Mouse (Mus musculus) thymus, postnatal 25 days (tissue): ENCODE results near the gene Pigu.

ENCODE experiments used
- DNase-seq: peaks from one replicate; pipeline ENCODE4 v3.0.0; 2022

The Pigu gene

GRCm38 (mm10) chr2:155357686-155358399 lies 613 bp upstream of the Pigu start:
- DNase-seq: peak; percentile 10

- no peak for DNase-seq
These were observed 2.8 kb downstream of the Pigu start for GRCm38 (mm10) chr2:155354402-155354801.

- no peak for DNase-seq
These were observed 10.6 kb downstream of the Pigu start for GRCm38 (mm10) chr2:155346670-155347069.

- no peak for DNase-seq
These were observed 17.1 kb downstream of the Pigu start for GRCm38 (mm10) chr2:155340166-155340565.

GRCm38 (mm10) chr2:155336254-155336653 lies 21.0 kb downstream of the Pigu start:
- DNase-seq: no peak

GRCm38 (mm10) chr2:155335231-155335630 lies 22.0 kb downstream of the Pigu start:
- DNase-seq: no peak

- DNase-seq: no peak
These were observed 23.8 kb downstream of the Pigu start for GRCm38 (mm10) chr2:155333421-155333820.

- DNase-seq: no peak
These were observed 25.9 kb downstream of the Pigu start for GRCm38 (mm10) chr2:155331351-155331750.

GRCm38 (mm10) chr2:155330811-155331210 lies 26.4 kb downstream of the Pigu start:
- no peak for DNase-seq

GRCm38 (mm10) chr2:155329707-155330106 lies 27.5 kb downstream of the Pigu start:
- no peak for DNase-seq

- DNase-seq: no peak
These were observed 28.3 kb downstream of the Pigu start for GRCm38 (mm10) chr2:155328906-155329305.

- DNase-seq: no peak
These were observed 29.3 kb downstream of the Pigu start for GRCm38 (mm10) chr2:155327906-155328305.

GRCm38 (mm10) chr2:155326001-155326400 lies 31.2 kb downstream of the Pigu start:
- no peak for DNase-seq

GRCm38 (mm10) chr2:155320596-155320995 lies 36.6 kb downstream of the Pigu start:
- DNase-seq: no peak

GRCm38 (mm10) chr2:155318618-155319017 lies 38.6 kb downstream of the Pigu start:
- DNase-seq: no peak

- no peak for DNase-seq
These were observed 43.6 kb downstream of the Pigu start for GRCm38 (mm10) chr2:155313671-155314070.

GRCm38 (mm10) chr2:155308936-155309592 lies 48.2 kb downstream of the Pigu start:
- DNase-seq: no peak

GRCm38 (mm10) chr2:155299563-155299962 lies 57.7 kb downstream of the Pigu start:
- no peak for DNase-seq

GRCm38 (mm10) chr2:155295453-155295852 lies 61.8 kb downstream of the Pigu start:
- no peak for DNase-seq

GRCm38 (mm10) chr2:155293946-155294345 lies 63.3 kb downstream of the Pigu start:
- DNase-seq: no peak

- DNase-seq: no peak
These were observed 63.8 kb downstream of the Pigu start for GRCm38 (mm10) chr2:155293382-155293781.

GRCm38 (mm10) chr2:155290066-155290465 lies 67.2 kb downstream of the Pigu start:
- DNase-seq: no peak

GRCm38 (mm10) chr2:155287456-155288250 lies 69.6 kb downstream of the Pigu start:
- no peak for DNase-seq

GRCm38 (mm10) chr2:155285744-155286143 lies 71.5 kb downstream of the Pigu start:
- no peak for DNase-seq
